Mouse (Mus musculus) left cerebral cortex, postnatal 10 days (tissue): Measurements from ENCODE around the gene 1190002N15Rik. TPM values are rescaled to one million over a fixed set of nuclear protein-coding genes. Genes with fewer than 3 reads are reported as not detected.

Experiments used
- DNase-seq, 2 experiments: peaks; one replicate each; pipeline ENCODE4 v3.0.0; 2021 to 2022; ENCODE audit warnings: low spot score in 2 of 2, mixed read lengths in 1 of 2; ENCODE audit errors: extremely low spot score in 1 of 2
- intact Hi-C: fragments of 180-260 bp; cut with DNase I; formaldehyde crosslinking; loops from one replicate; pipeline ENCODE4 v1.15.1; 2025
- total RNA-seq, 2 experiments: library from RNA; stranded (reverse); gene quantifications; 2 replicates each; pipeline ENCODE4 v1.2.3; 2021

1190002N15Rik gene
- 10 to 100 TPM; 26.9 to 30.3 TPM for total RNA-seq

DNA sequence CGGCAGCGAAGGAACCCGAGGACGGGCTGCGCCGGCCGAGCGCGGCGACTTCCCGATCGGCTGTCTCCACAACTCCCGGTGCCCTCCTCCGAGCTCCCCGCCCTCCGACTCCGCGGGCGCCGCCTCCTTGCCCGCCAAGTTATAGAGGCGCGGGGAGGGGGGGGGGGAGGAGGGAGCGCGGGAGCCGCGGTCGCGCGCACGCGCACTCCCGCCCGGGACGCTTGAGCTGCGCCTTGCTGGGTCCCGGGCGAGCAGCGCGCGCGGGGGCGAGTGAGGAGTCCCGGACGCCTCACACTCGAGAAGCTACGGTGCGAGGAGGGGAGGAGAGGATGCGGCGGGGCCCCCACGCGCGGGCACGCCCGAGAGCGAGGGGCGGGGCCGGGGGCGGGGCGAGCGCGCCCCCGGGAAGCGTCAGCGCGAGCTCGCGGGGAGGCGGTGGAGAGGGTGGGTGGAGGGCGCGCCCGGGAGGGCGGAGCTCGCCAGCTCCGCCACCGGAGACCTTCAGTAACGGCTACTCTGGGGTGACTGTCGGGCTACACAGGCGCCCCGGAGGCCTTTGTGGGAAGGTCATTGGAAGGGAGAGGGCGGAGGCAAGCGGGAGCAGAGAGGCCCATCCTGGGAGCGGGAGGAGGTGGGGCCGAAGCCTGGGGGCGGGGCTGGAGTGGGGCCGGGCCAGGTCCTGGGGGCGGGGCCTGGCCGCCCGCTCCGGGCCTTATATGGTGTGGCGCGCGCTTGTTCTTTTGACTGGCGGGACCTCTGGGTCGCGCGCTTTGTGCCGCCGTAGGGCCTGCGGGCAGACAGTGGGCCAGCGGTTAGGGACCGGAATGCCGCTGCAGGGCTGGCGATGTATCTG lies at the start of gene 1190002N15Rik:
Gene 1190002N15Rik (minus strand): TSS at position 112 of the 853 bp plus-strand sequence.
- intact Hi-C loops: loop anchor here (10.0 kb wide), 1 partner anchor 167 kb away; no protein-coding TSS in a partner anchor
- peak; percentile 88 to 95 for DNase-seq

DNA sequence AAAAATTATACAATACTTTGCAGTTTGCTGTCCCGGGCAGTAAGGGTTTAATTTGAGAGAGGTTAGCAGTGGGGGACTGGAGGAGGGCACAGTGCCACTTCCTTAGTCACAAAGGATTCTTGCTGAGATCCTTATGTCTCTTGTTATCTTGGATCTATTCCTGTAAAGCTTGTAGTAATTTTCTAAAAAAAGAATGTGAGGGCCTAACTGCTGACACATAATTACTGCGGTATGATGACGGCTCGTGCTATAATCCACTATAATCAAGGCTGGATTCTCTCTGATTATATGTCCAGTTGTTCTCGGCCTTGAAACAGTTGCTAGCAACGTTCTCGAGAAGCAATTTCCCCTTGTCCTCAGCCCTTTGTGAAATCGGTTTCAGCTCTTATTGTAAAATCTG lies 44.4 kb upstream of the 1190002N15Rik start:
- DNase-seq: no peak
- intact Hi-C loops: no loop called here

DNA sequence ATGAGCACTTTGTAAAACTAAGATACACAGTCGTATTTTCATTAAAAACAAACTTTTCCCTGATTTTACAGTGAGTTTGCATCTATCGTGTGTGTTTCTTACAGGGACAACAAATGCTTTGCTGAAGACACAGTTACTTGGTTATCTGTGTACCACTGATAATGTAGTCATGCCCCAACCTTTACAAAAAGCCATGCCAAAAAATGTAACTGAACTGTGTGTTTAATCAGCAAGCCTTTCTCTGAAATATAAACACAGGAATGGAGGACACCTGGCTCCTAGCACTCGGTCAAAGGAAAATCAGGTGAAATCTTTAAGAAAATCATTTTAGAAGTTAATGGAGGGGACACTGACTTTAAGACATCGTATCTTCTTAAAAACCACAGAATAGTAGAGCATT lies 43.8 kb upstream of the 1190002N15Rik start:
- intact Hi-C loops: no loop called here
- no peak for DNase-seq

DNA sequence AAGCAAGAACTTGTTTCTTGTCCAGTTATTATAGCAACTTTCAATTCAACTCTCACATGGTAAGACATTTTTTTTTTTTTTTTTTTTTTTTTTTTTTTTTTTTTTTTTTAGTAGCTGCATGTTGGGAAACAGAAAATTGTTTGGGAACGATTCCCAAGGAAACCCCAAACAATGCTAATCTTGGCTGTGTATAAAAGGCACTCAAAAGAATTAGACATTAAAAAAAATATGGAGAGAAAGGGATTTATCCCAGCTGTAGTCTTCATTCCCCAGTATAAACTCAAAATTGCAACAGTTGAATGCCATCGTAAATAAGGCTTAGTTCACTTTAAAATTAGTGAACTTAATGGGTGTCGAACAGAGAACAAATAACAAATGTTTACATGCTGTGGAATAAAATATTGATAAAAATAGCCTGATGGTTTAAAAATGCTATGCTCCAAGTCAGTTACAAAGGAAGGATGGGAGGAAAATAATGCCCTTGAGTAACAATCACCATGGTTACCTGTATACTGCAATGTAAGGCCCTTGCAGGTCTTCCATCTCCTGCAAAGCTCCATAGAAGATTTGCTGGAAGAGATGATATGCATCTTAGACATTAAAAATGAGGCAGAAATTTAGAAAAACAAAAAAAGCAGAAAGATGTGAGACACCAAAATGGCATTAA lies 42.3 kb upstream of the 1190002N15Rik start:
- DNase-seq: no peak

DNA sequence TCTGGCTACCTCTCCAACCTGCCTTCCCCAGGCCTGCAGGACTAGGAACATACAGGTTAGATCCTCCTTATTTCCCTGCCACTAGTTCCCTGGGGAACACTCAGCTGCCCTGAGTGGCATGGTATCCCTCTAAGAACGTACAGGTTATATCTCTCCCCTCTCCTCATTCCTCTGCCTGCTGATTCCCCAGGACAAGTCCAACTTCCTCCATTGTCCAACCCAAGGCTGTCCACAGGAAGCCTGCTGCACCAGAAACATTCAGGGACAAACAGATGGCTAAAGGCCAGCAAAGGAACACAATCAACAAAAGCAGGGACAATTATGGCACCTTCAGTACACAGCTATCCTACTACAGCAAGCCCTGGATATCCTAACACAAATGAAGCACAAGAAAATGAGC lies 33.9 kb upstream of the 1190002N15Rik start:
- DNase-seq: no peak
- intact Hi-C loops: no loop called here

More for the DNA sequence above, 42.3 kb upstream of the 1190002N15Rik start:
- intact Hi-C loops: no loop called here

DNA sequence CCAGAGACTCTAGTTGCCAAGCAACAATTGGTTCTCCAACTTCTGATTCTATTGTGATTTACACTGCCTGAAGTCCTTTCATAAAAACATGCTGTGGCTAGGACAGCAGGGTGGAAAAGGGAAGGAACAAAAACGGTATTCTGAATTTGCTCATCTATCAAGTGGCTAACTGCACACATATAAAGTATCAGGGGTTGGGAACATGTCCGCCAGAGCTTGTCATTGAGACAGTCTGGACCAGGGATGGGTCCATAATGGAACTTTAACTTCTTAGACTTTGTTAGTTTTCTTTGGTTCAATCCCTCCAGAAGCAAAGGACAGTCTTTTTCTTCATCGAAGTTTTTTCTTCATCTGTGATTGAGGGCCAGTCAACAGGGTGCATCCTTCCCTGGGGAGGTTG lies 30.5 kb upstream of the 1190002N15Rik start:
- intact Hi-C loops: no loop called here
- no peak for DNase-seq

DNA sequence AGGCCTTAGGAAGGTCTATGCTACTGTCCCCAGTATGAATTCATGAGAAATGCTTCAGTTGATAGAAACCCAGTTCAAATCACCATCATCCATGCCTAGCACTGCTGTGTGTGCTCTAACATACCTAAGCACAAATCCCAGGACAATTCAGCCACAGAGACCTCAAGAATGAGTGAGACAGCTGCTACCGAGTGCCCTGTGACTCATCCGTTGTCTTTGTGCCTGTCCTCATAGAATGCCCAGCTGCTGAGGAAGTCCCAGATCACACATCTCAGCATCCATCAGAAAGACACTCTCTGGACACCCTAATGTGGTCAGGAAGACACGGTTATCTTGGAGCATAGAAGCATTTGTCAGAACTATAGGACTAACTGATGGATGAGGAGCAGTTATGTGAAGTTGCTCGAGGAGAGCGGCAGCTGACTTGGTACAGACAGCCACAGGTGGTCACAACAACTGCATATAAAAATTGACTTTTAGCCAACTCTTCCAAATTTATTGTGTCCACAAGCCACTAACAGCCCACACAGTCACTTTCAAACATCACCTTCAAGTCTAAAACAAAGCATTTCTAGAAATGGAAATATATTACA lies 29.9 kb upstream of the 1190002N15Rik start:
- intact Hi-C loops: no loop called here
- no peak for DNase-seq

DNA sequence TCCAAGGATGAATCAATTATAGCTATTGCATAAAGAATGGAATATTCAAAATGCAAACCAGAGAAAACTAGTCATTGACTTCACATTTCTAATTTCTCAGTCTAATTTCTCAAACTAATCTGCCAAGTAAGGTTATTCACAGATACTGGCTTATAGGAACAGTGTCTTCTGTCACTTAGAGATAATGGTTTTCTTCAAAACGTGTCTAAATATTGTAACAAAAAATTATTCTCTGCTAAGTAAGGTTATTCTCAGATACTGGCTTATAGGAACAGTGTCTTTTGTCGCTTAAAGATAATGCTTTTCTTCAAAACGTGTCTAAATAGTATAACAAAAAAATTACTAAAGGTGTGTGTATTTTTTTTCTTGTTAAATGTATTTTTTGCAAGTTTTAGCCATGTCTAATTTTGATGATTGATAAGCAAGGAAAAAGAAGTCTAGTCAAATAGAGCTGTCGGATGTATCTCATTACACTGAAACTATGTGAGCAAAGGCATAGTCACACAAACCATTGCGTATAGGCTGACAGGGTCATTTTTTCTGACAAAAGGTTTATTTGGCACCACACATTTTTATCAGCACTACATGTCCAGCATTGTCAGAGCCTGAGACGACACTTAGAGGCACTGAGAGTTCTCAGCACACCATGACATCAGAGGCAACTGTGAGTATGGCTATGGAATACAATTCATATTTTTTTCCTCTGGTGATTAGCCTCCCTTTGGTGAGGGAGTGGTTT lies 19.1 kb upstream of the 1190002N15Rik start:
- no peak for DNase-seq
- intact Hi-C loops: no loop called here

DNA sequence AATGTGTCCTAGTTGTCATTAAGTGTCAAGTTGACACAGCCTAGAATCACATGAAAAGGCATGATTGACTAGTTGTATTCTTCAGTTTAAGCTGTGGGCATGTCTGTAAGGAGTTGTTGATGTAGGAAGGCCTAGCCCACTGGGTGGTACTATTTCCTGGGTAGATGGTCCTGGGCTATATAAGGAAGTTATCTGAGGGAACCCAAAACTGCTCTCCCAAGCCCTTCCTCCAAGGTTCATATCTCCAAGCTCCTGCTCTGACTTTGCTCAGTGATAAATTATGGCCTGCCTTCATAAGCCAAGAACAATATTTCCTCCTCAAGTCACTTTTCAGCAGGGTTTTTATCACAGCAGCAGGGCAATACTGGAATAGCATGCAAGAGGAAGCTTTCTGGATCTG lies 18.4 kb upstream of the 1190002N15Rik start:
- intact Hi-C loops: no loop called here
- DNase-seq: no peak

DNA sequence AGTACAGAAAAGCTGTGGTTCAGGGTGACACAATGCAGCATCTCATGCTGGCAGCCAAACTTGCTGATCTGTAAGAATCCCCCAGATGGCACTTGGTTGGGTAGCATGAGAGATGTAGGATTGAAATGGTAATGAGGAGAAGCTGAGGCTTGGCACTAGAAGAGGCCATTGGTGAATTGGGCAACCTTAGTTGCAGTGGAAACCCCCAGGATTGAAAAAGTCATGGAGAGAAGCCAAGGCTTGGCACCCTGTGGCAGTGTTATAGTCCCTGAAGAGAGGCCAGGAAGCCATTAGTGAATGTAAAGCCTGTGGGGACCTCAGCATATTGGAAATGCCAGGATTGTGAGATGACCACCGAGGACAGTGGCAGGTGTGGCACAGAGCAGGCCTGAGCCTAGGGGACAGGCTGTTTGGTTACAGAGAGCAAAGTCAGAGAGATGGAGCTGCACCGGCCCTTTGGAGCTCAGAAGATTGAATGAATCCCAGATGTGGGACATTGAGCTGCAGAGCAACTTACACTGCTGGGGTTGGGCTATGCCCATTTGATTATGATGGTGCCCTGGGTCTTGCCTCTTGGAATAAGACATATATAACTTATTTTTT lies 12.7 kb upstream of the 1190002N15Rik start:
- intact Hi-C loops: no loop called here
- no peak for DNase-seq

DNA sequence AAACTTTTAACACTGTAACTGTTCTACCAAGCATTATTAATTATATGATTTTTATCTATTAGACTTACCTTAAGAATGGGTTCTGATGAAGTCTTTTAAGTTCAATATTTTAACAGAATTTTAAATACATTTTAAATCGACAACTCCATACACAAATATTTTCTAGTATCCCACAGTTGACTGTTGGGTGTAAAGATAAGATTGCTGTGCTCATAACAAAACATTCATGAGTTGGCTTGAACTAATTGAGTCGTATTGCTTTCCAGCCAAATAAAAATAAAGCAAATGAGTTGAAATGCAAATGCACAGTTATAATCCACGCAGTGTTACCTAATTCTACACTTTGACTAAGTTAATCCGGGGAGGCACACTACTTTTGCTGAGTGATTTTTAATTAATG lies 6.0 kb upstream of the 1190002N15Rik start:
- DNase-seq: no peak
- intact Hi-C loops: no loop called here

DNA sequence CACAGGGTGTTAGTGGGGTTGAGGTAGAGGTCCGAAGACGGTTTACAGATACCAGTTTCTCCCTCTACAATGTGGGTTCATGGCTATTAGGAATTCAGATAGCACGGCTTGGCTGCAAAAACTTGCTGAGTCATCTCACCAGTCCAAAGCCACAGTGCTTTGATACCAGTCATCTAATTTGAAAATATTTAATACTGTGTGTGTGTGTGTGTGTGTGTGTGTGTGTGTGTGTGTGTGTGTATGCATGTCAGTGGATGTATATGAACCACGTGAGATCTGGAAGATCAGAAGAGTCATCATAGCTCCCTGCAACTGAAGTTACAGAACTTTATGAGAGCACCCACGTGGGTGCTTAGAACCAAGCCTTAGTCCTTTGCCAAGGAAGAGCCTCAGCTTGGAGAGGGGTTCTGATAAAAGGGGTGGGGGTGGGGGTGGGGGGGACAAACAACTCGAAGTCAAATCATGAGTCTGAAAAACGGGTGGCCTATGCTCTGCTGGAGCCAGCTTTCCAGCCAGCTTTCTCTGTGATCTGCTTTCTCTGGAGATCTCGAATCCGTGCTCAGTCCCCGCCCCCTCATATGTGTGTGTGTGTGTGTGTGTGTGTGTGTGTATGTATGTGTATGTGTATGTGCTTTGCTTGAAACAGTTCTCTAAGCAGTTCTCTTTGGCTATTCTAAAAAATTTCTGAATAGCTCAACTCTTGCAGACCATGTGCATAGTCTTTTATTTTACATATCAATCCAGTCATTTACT lies 2.6 kb upstream of the 1190002N15Rik start:
- intact Hi-C loops: no loop called here
- DNase-seq: no peak

DNA sequence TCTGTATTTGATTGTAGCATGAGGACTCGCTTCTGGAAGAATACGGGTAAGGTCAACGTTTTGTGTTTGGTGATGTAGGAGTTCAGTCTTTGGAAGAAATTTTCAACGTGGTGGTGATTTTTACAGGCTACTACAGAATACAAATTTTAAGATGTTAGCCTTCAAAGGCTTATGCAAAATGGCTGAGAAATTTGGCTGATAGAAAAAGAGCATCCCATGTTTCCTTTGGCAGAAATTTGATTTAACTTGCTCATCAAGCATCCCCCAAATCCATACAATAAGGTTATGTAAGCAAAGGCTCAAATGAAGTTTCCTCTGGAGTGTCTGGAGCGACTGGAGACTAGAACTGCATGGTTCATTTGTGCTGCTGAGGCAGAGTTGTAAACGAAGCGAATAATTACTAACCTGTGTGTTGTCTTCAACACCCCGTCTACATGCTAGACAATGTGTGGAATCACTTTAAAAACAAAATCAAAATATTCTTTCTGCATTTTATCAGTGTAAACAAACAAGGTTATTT lies 1.5 kb upstream of the 1190002N15Rik start:
- intact Hi-C loops: loop anchor here (10.0 kb wide), 1 partner anchor 165 kb away; no protein-coding TSS in a partner anchor
- DNase-seq: no peak

DNA sequence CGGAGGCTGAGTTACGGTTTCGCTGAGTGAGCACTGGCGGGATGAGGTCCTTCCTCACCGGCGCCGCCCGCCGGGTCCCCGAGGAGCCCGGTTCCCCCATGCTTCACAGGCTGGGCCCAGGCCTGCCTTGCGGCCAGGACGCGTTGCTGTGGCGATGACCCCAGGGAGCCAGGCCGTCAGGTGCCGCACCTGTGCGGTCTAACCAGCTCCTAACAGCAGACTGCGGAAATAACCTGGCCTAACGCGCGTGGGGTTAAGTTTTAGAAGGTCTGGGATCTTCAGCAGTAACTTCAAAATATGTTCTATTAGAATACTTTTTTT lies 902 bp upstream of the 1190002N15Rik start:
- intact Hi-C loops: loop anchor here (10.0 kb wide), 1 partner anchor 166 kb away; no protein-coding TSS in a partner anchor
- DNase-seq: no peak

DNA sequence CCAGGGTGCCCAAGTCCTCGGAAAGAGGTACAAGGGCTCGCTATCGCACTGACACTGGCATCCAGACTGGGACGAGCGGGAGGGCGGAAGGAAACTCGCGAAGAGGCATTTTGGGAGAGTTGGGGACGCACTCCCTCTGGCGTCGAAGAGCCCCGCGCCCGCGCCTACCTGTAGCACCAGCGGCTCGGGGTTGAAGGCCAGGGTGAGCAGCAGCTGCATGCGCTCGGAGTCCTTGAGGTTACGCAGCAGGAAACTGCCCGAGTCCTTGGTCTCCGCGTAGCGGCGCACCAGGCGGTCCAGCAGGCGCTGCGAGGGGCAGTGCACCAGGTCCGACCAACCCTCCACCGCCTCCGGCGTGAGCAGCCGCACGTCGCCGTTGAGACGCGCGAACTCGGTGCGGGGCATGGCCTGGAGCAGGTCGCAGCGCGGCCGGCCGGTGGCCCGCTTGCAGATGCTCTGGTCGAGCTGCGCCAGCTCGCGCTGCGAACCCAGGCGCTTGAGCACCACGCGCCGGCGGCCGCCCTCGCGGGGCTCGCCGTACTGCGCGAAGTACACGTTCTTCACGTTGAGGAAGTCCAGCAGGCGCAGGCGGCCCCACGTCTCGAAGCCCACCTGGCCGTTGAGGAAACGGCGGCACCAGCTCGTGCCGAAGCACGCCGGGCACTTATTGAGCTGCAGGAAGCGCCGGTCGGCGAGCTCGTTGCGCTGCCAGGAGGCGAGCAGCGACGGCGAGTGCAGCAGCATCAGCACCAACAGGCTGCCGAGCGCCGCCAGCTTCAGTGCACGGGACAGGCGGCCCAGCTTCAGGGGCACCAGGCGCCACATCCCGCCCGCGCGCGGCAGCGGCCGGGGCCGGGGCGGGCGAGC lies 597 bp downstream of the 1190002N15Rik start:
- intact Hi-C loops: loop anchor here (10.0 kb wide), 1 partner anchor 168 kb away; no protein-coding TSS in a partner anchor

DNA sequence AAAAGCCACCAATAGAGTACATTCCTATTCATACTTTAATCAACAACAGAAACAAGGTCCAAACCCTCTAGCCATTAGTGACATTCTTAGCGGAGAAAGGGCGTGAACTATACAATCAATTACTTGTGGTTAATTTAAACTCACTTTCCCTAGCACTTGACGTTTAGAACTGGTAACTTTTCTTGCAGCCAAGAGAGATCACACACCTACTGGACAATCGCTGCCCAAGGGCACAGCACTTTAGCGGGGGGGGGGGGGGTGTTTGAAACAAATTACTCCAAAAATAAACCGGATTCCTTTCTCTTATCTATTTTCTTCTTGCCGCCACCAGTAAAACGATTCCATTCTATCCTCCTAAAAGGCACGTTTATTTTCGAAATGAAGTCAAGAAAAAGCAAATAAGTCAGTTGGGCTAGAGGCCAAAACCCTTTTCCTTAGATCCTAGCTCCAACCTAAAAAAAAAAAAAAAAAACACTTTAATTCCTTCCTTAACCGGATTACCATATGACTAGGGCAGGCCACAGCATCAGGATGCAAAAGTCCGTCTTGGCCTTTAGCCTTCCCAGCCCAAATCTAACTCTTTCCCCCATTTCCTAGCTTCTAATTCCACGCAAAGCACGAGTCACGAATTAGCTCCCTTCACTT lies 1.5 kb downstream of the 1190002N15Rik start:
- intact Hi-C loops: loop anchor here (10.0 kb wide), 1 partner anchor 168 kb away; no protein-coding TSS in a partner anchor
- DNase-seq: no peak

More for the DNA sequence above, 597 bp downstream of the 1190002N15Rik start:
- DNase-seq: peak; percentile 49 to 79
